Mouse (Mus musculus) embryonic facial prominence, embryonic 14.5 days (tissue): ENCODE results near the gene Celsr1. TPM values are rescaled to one million over a fixed set of nuclear protein-coding genes. Genes with fewer than 3 reads are reported as not detected.

Source experiments
- ATAC-seq: fragments of 200-750 bp; cut with Nextera tagmentation; 2 replicates; pipeline ENCODE4 v1.8.0; 2017; ENCODE audit warnings: low read depth, moderate number of reproducible peaks, moderate TSS enrichment
- DNase-seq: peaks from one replicate; pipeline ENCODE4 v3.0.0-alpha.2; 2015; ENCODE audit warnings: low spot score
- H3K27ac ChIP-seq: fragments of 300-500 bp; sonication (generic); replicated peaks from 2 replicates; pipeline ENCODE4 v1.5.1; 2014; ENCODE audit warnings: low read depth, mild to moderate bottlenecking, low read length, moderate library complexity
- H3K27me3 ChIP-seq: fragments of 300-500 bp; sonication (generic); replicated peaks from 2 replicates; pipeline ENCODE4 v1.6.1; 2014; ENCODE audit warnings: low read length; ENCODE audit not compliant: control insufficient read depth, insufficient read depth
- H3K36me3 ChIP-seq: fragments of 300-500 bp; sonication (generic); 2 replicates; pipeline ENCODE4 v1.6.1; 2014; ENCODE audit warnings: low read length, mixed read lengths; ENCODE audit not compliant: control insufficient read depth, insufficient read depth
- H3K4me1 ChIP-seq: fragments of 300-500 bp; sonication (generic); 2 replicates; pipeline ENCODE4 v1.6.1; 2014; ENCODE audit warnings: antibody characterized with exemption, low read length; ENCODE audit not compliant: control insufficient read depth, insufficient read depth
- H3K4me2 ChIP-seq: fragments of 300-500 bp; sonication (generic); 2 replicates; pipeline ENCODE4 v1.6.1; 2014; ENCODE audit warnings: low read depth, mild to moderate bottlenecking, low read length, moderate library complexity, mixed read lengths
- H3K4me3 ChIP-seq: fragments of 300-500 bp; sonication (generic); 2 replicates; pipeline ENCODE4 v1.5.1; 2014; ENCODE audit warnings: low read depth, mild to moderate bottlenecking, low read length
- H3K9ac ChIP-seq: fragments of 300-500 bp; sonication (generic); 2 replicates; pipeline ENCODE4 v1.6.1; 2014; ENCODE audit warnings: low read depth, mild to moderate bottlenecking, low read length, moderate library complexity, mixed read lengths
- H3K9me3 ChIP-seq: fragments of 300-500 bp; sonication (generic); 2 replicates; pipeline ENCODE4 v1.6.1; 2016; ENCODE audit warnings: low read length; ENCODE audit not compliant: control insufficient read depth
- WGBS: fragments of 180-500 bp; shearing (Covaris S2); extraction: QIAGEN DNeasy Blood & Tissue Kit; methylation state at CpG from one replicate; pipeline ENCODE4 v1.1.7; 2014; 5-methylcytosine and 5-hydroxymethylcytosine counted together
- polyA plus RNA-seq: library from polyadenylated mRNA; unstranded; fragments of >200 nt; fragmentation: Nextera tagmentation; extraction: Ambion mirVana; gene quantifications from 2 replicates; pipeline ENCODE4 v1.2.1, GENCODE M21; 2014

Gene Celsr1
- polyA plus RNA-seq, 1 experiment from 2014 or later, result 5.5 TPM

- WGBS, result 87% methylated on average over 4 of the region's 4 CpGs
- Histone ChIP-seq H3K4me3 (no peak overlapping the region), H3K36me3 (0 out of 2 replicates have a peak, but pooled peaks cover 4% of the 10 kb centered on the region), H3K27ac (no peak overlapping the region), H3K9ac (no peak overlapping the region), H3K4me1 (peaks cover 8% of the 10 kb centered on the region), H3K27me3 (no peaks in the 10 kb centered on the region), H3K9me3 (no peaks in the 10 kb centered on the region), H3K4me2 (no peak overlapping the region)
- DNase-seq (no peak), ATAC-seq (0 out of 2 replicates have a peak, but pooled peaks have one; percentile 27)
These were observed 34.4 kb upstream of the Celsr1 start for GRCm38 (mm10) chr15:86067941-86068495.

- H3K9me3 ChIP-seq, result no peaks in the 10 kb centered on the region
- no peak for DNase-seq
- 58% methylated on average over 6 of the region's 6 CpGs for WGBS
- no peak overlapping the region for H3K4me3 ChIP-seq
- H3K27ac ChIP-seq, result no peak overlapping the region
- no peak overlapping the region for H3K9ac ChIP-seq
- peaks cover 8% of the 10 kb centered on the region for H3K4me1 ChIP-seq
- 0 out of 2 replicates have a peak, but pooled peaks cover 4% of the 10 kb centered on the region for H3K36me3 ChIP-seq
- no peak; the same call in 1 of the 2 replicates for ATAC-seq
- H3K27me3 ChIP-seq, result no peaks in the 10 kb centered on the region
- no peak overlapping the region for H3K4me2 ChIP-seq
These were observed 34.0 kb upstream of the Celsr1 start for GRCm38 (mm10) chr15:86067581-86067910.

GRCm38 (mm10) chr15:86066836-86067580 is 33.4 kb upstream of the Celsr1 start:
- Histone ChIP-seq H3K9me3 (no peaks in the 10 kb centered on the region), H3K27ac (no peak overlapping the region), H3K9ac (no peak overlapping the region), H3K4me3 (no peak overlapping the region), H3K36me3 (0 out of 2 replicates have a peak, but pooled peaks cover 4% of the 10 kb centered on the region), H3K4me1 (peaks cover 8% of the 10 kb centered on the region), H3K4me2 (no peak overlapping the region), H3K27me3 (no peaks in the 10 kb centered on the region)
- ATAC-seq (no peak), DNase-seq (no peak)
- WGBS, result 68% methylated on average over 14 of the region's 14 CpGs

GRCm38 (mm10) chr15:86065367-86065766 is 31.8 kb upstream of the Celsr1 start:
- Histone ChIP-seq H3K4me1 (peaks cover 20% of the 10 kb centered on the region), H3K9me3 (no peaks in the 10 kb centered on the region)
- WGBS, result 84% methylated on average over 4 of the region's 4 CpGs

GRCm38 (mm10) chr15:86064850-86065229 is 31.3 kb upstream of the Celsr1 start:
- ATAC-seq (no peak), DNase-seq (no peak)
- Histone ChIP-seq H3K36me3 (0 out of 2 replicates have a peak, but pooled peaks cover 4% of the 10 kb centered on the region), H3K9ac (no peak overlapping the region), H3K27me3 (no peaks in the 10 kb centered on the region), H3K4me1 (peaks cover 26% of the 10 kb centered on the region), H3K4me2 (no peak overlapping the region), H3K27ac (no peak overlapping the region), H3K9me3 (no peaks in the 10 kb centered on the region), H3K4me3 (no peak overlapping the region)
- WGBS, result 88% methylated on average over 3 of the region's 3 CpGs

More at GRCm38 (mm10) chr15:86065367-86065766, 31.8 kb upstream of the Celsr1 start:
- Histone ChIP-seq H3K27me3 (no peaks in the 10 kb centered on the region), H3K4me3 (no peak overlapping the region), H3K27ac (no peak overlapping the region), H3K9ac (no peak overlapping the region), H3K4me2 (no peak overlapping the region), H3K36me3 (0 out of 2 replicates have a peak, but pooled peaks cover 4% of the 10 kb centered on the region)
- ATAC-seq, result no peak
- DNase-seq, result no peak

GRCm38 (mm10) chr15:86064191-86064849 is 30.7 kb upstream of the Celsr1 start:
- 90% methylated on average over 8 of the region's 8 CpGs for whole genome bisulfite sequencing
- Histone ChIP-seq H3K4me1 (peaks cover 31% of the 10 kb centered on the region), H3K4me2 (no peak overlapping the region), H3K4me3 (no peak overlapping the region), H3K9me3 (no peaks in the 10 kb centered on the region), H3K36me3 (0 out of 2 replicates have a peak, but pooled peaks cover 4% of the 10 kb centered on the region), H3K9ac (no peak overlapping the region), H3K27ac (no peak overlapping the region), H3K27me3 (no peaks in the 10 kb centered on the region)
- ATAC-seq (no peak), DNase-seq (no peak)

GRCm38 (mm10) chr15:86061848-86062481 is 28.4 kb upstream of the Celsr1 start:
- Histone ChIP-seq H3K9me3 (no peaks in the 10 kb centered on the region), H3K27ac (no peak overlapping the region), H3K36me3 (0 out of 2 replicates have a peak, but pooled peaks cover 4% of the 10 kb centered on the region), H3K4me2 (no peak overlapping the region), H3K4me1 (peaks cover 34% of the 10 kb centered on the region), H3K27me3 (no peaks in the 10 kb centered on the region), H3K9ac (no peak overlapping the region), H3K4me3 (no peak overlapping the region)
- DNase-seq, result no peak
- WGBS, result 56% methylated on average over 6 of the region's 6 CpGs
- ATAC-seq, result no peak

GRCm38 (mm10) chr15:86061221-86061620 is 27.6 kb upstream of the Celsr1 start:
- no peak overlapping the region for H3K27ac ChIP-seq
- no peaks in the 10 kb centered on the region for H3K27me3 ChIP-seq
- peaks cover 34% of the 10 kb centered on the region for H3K4me1 ChIP-seq
- DNase-seq (no peak), ATAC-seq (no peak)
- no peak overlapping the region for H3K4me2 ChIP-seq
- 0 out of 2 replicates have a peak, but pooled peaks cover 4% of the 10 kb centered on the region for H3K36me3 ChIP-seq
- H3K4me3 ChIP-seq, result no peak overlapping the region
- 88% methylated on average over 7 of the region's 7 CpGs for WGBS
- H3K9ac ChIP-seq, result 0 out of 2 replicates have a peak overlapping the region, but pooled peaks have one; percentile 3
- H3K9me3 ChIP-seq, result no peaks in the 10 kb centered on the region
